Mouse (Mus musculus): Measurements from ENCODE around the gene Kcnk15.

GRCm38 (mm10) chr2:163891271-163891670 lies 37.8 kb downstream of the Kcnk15 start:
- TF ChIP-seq POLR2A (IDR thresholded peaks at IDR 0.05; ENCODE audit: insufficient read depth, low read depth, low read length): no peak
- TF ChIP-seq CTCF (IDR thresholded peaks at IDR 0.05; ENCODE audit: insufficient read depth, low read depth, low read length): no peak
